Mouse (Mus musculus) gonadal fat pad, adult 2 months (tissue): ENCODE results near the gene Gpr180. TPM values are rescaled to one million over a fixed set of nuclear protein-coding genes. Genes with fewer than 3 reads are reported as not detected.

Experiments used
- DNase-seq: peaks from one replicate; pipeline ENCODE4 v3.0.0-alpha.2; 2012; ENCODE audit warnings: low read depth
- polyA plus RNA-seq: library from polyadenylated mRNA; depleted of rRNA; stranded (reverse); fragments of >200 nt; gene quantifications from 2 replicates; pipeline ENCODE4 v1.2.3, GENCODE M21; 2012; rRNA removed

Gene Gpr180
- polyA plus RNA-seq, 1 experiment, result 57.7 TPM

DNA sequence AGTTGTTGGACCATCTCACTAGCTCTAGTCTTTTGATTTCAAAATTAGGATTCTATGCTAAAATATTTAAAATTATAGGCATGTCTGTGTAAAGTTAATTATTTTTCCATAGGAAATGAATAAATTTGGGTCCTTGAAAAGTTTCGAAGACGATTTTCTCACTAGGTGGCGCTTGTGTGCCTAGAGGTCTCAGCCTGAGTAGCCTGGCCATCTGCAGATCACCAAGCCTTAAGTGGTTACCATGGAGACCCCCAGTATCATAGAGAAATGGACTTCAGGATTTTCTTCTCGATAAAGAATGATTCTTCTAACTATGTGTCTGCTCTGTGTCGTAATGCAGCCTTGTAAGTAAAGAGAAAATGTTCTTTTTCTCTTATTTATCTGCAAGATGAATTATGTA, 72.7 kb downstream of the Gpr180 start:
- DNase-seq, result no peak

GRCm38 (mm10) chr14:118212188-118212804, 75.3 kb downstream of the Gpr180 start:
- no peak for DNase-seq

Other genes with a start within 250 kb of the Gpr180 start
- 1.1 TPM in 2 replicates for gene Dct, start 84.9 kb upstream of the Gpr180 start, polyA plus RNA-seq
- gene Tgds, start 4.4 kb upstream of the Gpr180 start, polyA plus RNA-seq, result 11.9 and 14.9 TPM in 2 replicates
- gene Sox21, start 99.9 kb downstream of the Gpr180 start, polyA plus RNA-seq, result 0.03 TPM in 1 of 2 replicates, not detected in the other
- gene Gm9376, start 129.8 kb downstream of the Gpr180 start, polyA plus RNA-seq, result not detected in 2 replicates